In genomic region chr2:101650446-101650845, GRCm38 (mm10) we compare ENCODE assay signal across 26 mouse cellular contexts. TPM values are rescaled to one million over a fixed set of nuclear protein-coding genes. Genes with fewer than 3 reads are reported as not detected.
DNase-seq lines count a peak whose midpoint lies in the region; TF ChIP-seq lines count a peak whose summit lies in the region.
"Had no signal": no experiment of that assay in that cellular context is flagged by ENCODE, and none has a peak within 500 bp of the region (broad histone marks: within the 10 kb centered on the region; RNA-seq: fewer than 3 reads in every experiment).

No protein-coding gene starts in this region.

- peaks cover 11% of the 10 kb centered on the region for H3K4me1 ChIP-seq in thymus, adult 2 months (replicated peaks; ENCODE audit: control insufficient read depth, insufficient read depth, low read length)
- H3K4me1 ChIP-seq: forebrain, embryonic 12.5 days had no signal

- TF ChIP-seq POLR2A in thymus, adult 2 months (IDR thresholded peaks at IDR 0.05; ENCODE audit: control insufficient read depth, extremely low read depth, insufficient read depth, low read length, poor library complexity): no peak

- peak; percentile 53 for DNase-seq in thymus, adult 2 months
- DNase-seq in thymus, postnatal 25 days: no peak
- DNase-seq in A20 (ENCODE audit: low read depth, low spot score): peak; percentile 59
- peak; percentile 58 for DNase-seq in thymus, postnatal 14 days
- DNase-seq in urinary bladder, adult 2 months (ENCODE audit: low spot score): no peak
- DNase-seq: adrenal gland, adult 8-10 months; adrenal gland, postnatal 14 days; adrenal gland, postnatal 36 days; B cell, adult 2 months; cerebellum, adult 11-12 months; cerebellum, adult 2 months; cerebellum, adult 9-10 months; cerebellum, postnatal 10 days; cerebellum, postnatal 25 days; embryo, embryonic 11 days had no signal

- 14% methylated on average over 1 of the region's 1 CpGs for WGBS in thymus, adult 2 months

- H3K36me3 ChIP-seq in thymus, adult 2 months (ENCODE audit: control insufficient read depth, insufficient read depth, low read length): peaks cover 16% of the 10 kb centered on the region
- H3K36me3 ChIP-seq: embryonic facial prominence, embryonic 13.5 days; embryonic facial prominence, embryonic 15.5 days; forebrain, embryonic 10.5 days; forebrain, embryonic 12.5 days; G1E had no signal

- TF ChIP-seq CTCF in thymus, adult 2 months (IDR thresholded peaks at IDR 0.05; ENCODE audit: borderline replicate concordance, control insufficient read depth, extremely low read depth, insufficient read depth, low read length, poor library complexity): no peak

- H3K27me3 ChIP-seq in thymus, adult 2 months (ENCODE audit: control insufficient read depth, insufficient read depth, low read length): no peaks in the 10 kb centered on the region
- H3K27me3 ChIP-seq: embryonic facial prominence, embryonic 15.5 days had no signal

- peak overlapping the region; percentile 93; the same call in 1 of the 2 replicates for H3K27ac ChIP-seq in thymus, adult 2 months (ENCODE audit: control insufficient read depth, insufficient read depth, low read length)
- H3K27ac ChIP-seq: embryonic facial prominence, embryonic 13.5 days; embryonic facial prominence, embryonic 15.5 days; forebrain, embryonic 10.5 days; forebrain, embryonic 12.5 days had no signal

- no peak overlapping the region for H3K4me3 ChIP-seq in thymus, adult 2 months (ENCODE audit: control insufficient read depth, insufficient read depth, low read length)
- H3K4me3 ChIP-seq: embryonic facial prominence, embryonic 13.5 days; embryonic facial prominence, embryonic 15.5 days; erythroblast, embryonic 14.5 days; forebrain, embryonic 10.5 days; forebrain, embryonic 12.5 days had no signal

RNA-seq across cellular contexts. Expression of gene B230118H07Rik, which starts 1.1 kb away (rescaled TPM):
- 2.8 and 3.4 TPM in 2 replicates for polyA plus RNA-seq in thymus, adult 2 months (2012; rRNA removed)
- polyA plus RNA-seq in urinary bladder, adult 2 months (2012; rRNA removed): 44.8 and 54.1 TPM in 2 replicates

RNA-seq across cellular contexts. Expression of gene Rag1, which starts 1.1 kb away (rescaled TPM):
- polyA plus RNA-seq in thymus, adult 2 months (2012; rRNA removed): 330 and 350 TPM in 2 replicates
- polyA plus RNA-seq in urinary bladder, adult 2 months (2012; rRNA removed): not detected in 2 replicates
- polyA plus RNA-seq: activated CD4-positive, CD25-positive, alpha-beta regulatory T cell, adult 4 months; CD4-positive, CD25-positive, alpha-beta regulatory T cell, adult 4 months; erythroblast, embryonic 14.5 days; forebrain, embryonic 10.5 days; Patski had no signal

RNA-seq across cellular contexts. Expression of gene Rag2, which starts 25.9 kb away (rescaled TPM):
- polyA plus RNA-seq in thymus, adult 2 months (2012; rRNA removed): 41.8 and 55.7 TPM in 2 replicates
- polyA plus RNA-seq in urinary bladder, adult 2 months (2012; rRNA removed): 0.04 and 0.06 TPM in 2 replicates
- polyA plus RNA-seq: activated CD4-positive, CD25-positive, alpha-beta regulatory T cell, adult 4 months; cerebellum, adult 2 months; embryonic facial prominence, embryonic 11.5 days; embryonic facial prominence, embryonic 13.5 days; erythroblast, embryonic 14.5 days; forebrain, embryonic 10.5 days; forebrain, embryonic 12.5 days; forebrain, embryonic 16.5 days; G1E; Patski had no signal

RNA-seq across cellular contexts. Expression of gene Traf6, which starts 27.8 kb away (rescaled TPM):
- 31.9 and 34.5 TPM in 2 replicates for polyA plus RNA-seq in thymus, adult 2 months (2012; rRNA removed)
- 11.5 and 12.0 TPM in 2 replicates for polyA plus RNA-seq in urinary bladder, adult 2 months (2012; rRNA removed)

Comparison
In these comparisons a context has a peak if more than half of its experiments do, and no peak if none do; other contexts are left out.
1. DNase-seq: peak in thymus, adult 2 months (single experiment), A20 (single experiment) and thymus, postnatal 14 days (single experiment); none in thymus, postnatal 25 days (single experiment) and urinary bladder, adult 2 months (single experiment).
2. RNA of gene B230118H07Rik, which starts 1.1 kb away (polyA plus RNA-seq): 44.8 to 54.1 TPM in urinary bladder, adult 2 months; 2.8 to 3.4 TPM in thymus, adult 2 months; every median in the first group is over 10 times any median in the second.
3. RNA of gene Rag1, which starts 1.1 kb away (polyA plus RNA-seq): 330 to 350 TPM in thymus, adult 2 months; not detected in urinary bladder, adult 2 months; every median in the first group is over 100 times any median in the second.
4. RNA of gene Rag2, which starts 25.9 kb away (polyA plus RNA-seq): 41.8 to 55.7 TPM in thymus, adult 2 months; 0.04 to 0.06 TPM in urinary bladder, adult 2 months; every median in the first group is over 10 times any median in the second.